Mouse (Mus musculus): ENCODE data around the gene Cep89. TPM values are rescaled to one million over a fixed set of nuclear protein-coding genes. Genes with fewer than 3 reads are reported as not detected.

Cep89 gene
- polyA plus RNA-seq, 1 experiment from 2014 or later = 33.7 TPM

DNA sequence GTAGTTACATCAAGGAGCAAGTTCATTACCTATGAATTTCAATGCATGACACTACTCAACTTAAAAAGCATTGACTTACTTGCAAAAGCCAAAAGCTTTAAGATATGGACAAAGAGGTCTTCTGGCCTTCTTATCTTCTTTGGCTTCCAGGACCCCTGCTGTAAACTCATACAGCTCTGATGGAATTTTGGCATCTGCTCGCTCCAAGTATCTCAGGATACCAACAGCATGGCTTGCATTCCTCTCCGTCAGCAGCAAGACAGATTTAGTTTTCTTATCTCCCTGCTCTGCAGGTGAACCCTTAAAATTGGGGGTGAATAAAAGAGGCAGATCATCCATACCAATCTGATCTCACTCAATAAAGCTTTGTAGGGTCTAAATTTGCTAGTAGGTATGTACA, 88.3 kb downstream of the Cep89 start:
- H3K9ac ChIP-seq (ENCODE audit: low read depth, low read length) = no peak overlapping the region
- no peak overlapping the region for H3K27ac ChIP-seq (ENCODE audit: low read depth, low read length)
- WGBS = 56% methylated on average over 2 of the region's 2 CpGs
- H3K4me2 ChIP-seq = no peak overlapping the region
- ATAC-seq (replicated peaks; ENCODE audit: low FRiP score) (no peak), DNase-seq (ENCODE audit: low spot score) (no peak)
- no peaks in the 10 kb centered on the region for H3K36me3 ChIP-seq (ENCODE audit: control insufficient read depth, insufficient read depth, low read length)
- H3K27me3 ChIP-seq (replicated peaks; ENCODE audit: control insufficient read depth, insufficient read depth, low read length) = no peaks in the 10 kb centered on the region
- H3K4me1 ChIP-seq (replicated peaks; ENCODE audit: control insufficient read depth, insufficient read depth, low read length) = no peaks in the 10 kb centered on the region
- no peaks in the 10 kb centered on the region for H3K9me3 ChIP-seq (ENCODE audit: control insufficient read depth, low read length)
- no peak overlapping the region for H3K4me3 ChIP-seq (ENCODE audit: low read depth, low read length)

DNA sequence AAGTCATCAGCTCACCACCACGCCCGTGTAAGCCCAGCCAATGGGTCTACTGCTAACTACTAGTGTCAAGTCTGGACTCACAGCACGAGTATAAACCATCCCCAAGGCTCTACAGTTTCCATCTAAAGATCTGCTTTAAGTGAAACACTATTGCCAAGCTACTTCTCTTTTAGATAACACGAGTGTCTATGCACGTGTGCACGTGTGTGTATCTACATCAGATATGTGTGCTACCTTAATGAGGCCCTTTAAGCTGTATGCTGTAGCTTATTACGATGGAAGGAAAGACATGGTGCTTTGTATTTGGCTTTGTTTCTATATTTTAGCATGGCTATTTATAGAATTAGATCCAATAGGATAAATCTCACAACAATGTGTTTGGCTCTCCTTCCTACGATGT, 89.7 kb downstream of the Cep89 start:
- DNase-seq (ENCODE audit: low spot score) (no peak), ATAC-seq (replicated peaks; ENCODE audit: low FRiP score) (no peak)
- WGBS = 80% methylated on average over 8 of the region's 8 CpGs

More for the DNA sequence above, 89.7 kb downstream of the Cep89 start:
- Histone ChIP-seq H3K4me3 (ENCODE audit: low read depth, low read length) (no peak overlapping the region), H3K36me3 (ENCODE audit: control insufficient read depth, insufficient read depth, low read length) (no peaks in the 10 kb centered on the region), H3K4me1 (replicated peaks; ENCODE audit: control insufficient read depth, insufficient read depth, low read length) (no peaks in the 10 kb centered on the region), H3K27me3 (replicated peaks; ENCODE audit: control insufficient read depth, insufficient read depth, low read length) (no peaks in the 10 kb centered on the region), H3K9ac (ENCODE audit: low read depth, low read length) (no peak overlapping the region), H3K27ac (ENCODE audit: low read depth, low read length) (no peak overlapping the region), H3K4me2 (no peak overlapping the region), H3K9me3 (ENCODE audit: control insufficient read depth, low read length) (no peaks in the 10 kb centered on the region)

Other genes with a start within 250 kb of the Cep89 start
- 0.60 and 1.9 TPM in 2 replicates for gene Slc7a10, start 210.7 kb upstream of the Cep89 start, polyA plus RNA-seq (2014; fragmentation: Nextera tagmentation; extraction: Ambion mirVana)
- gene Lrp3, start 181.5 kb upstream of the Cep89 start, polyA plus RNA-seq (2014; fragmentation: Nextera tagmentation; extraction: Ambion mirVana) = 2.6 and 3.9 TPM in 2 replicates
- gene Gpatch1, start 78.6 kb upstream of the Cep89 start, polyA plus RNA-seq (2014; fragmentation: Nextera tagmentation; extraction: Ambion mirVana) = 15.3 and 16.1 TPM in 2 replicates
- 6.1 and 6.8 TPM in 2 replicates for gene Rhpn2, start 62.9 kb upstream of the Cep89 start, polyA plus RNA-seq (2014; fragmentation: Nextera tagmentation; extraction: Ambion mirVana)
- gene Faap24, start 199 bp upstream of the Cep89 start, polyA plus RNA-seq (2014; fragmentation: Nextera tagmentation; extraction: Ambion mirVana) = 40.0 and 43.6 TPM in 2 replicates
- 2.6 and 3.6 TPM in 2 replicates for gene Slc7a9, start 51.8 kb downstream of the Cep89 start, polyA plus RNA-seq (2014; fragmentation: Nextera tagmentation; extraction: Ambion mirVana)
- gene Tdrd12, start 140.7 kb downstream of the Cep89 start, polyA plus RNA-seq (2014; fragmentation: Nextera tagmentation; extraction: Ambion mirVana) = 0.22 and 0.29 TPM in 2 replicates
- 125 and 144 TPM in 2 replicates for gene Nudt19, start 159.3 kb downstream of the Cep89 start, polyA plus RNA-seq (2014; fragmentation: Nextera tagmentation; extraction: Ambion mirVana)
- gene Rgs9bp, start 188.5 kb downstream of the Cep89 start, polyA plus RNA-seq (2014; fragmentation: Nextera tagmentation; extraction: Ambion mirVana) = 0.22 and 0.40 TPM in 2 replicates
- 63.1 and 71.3 TPM in 2 replicates for gene Ankrd27, start 189.2 kb downstream of the Cep89 start, polyA plus RNA-seq (2014; fragmentation: Nextera tagmentation; extraction: Ambion mirVana)